Mouse (Mus musculus): ENCODE measurements around the gene Plin5.

Gene Plin5

GRCm38 (mm10) chr17:56133457-56134363 is 16.3 kb upstream of the Plin5 start:
- DNase-seq (ENCODE audit: low spot score in 2 of 2), result peak; percentile 33 to 65

GRCm38 (mm10) chr17:56132661-56133060 is 15.3 kb upstream of the Plin5 start:
- peak in 1 of 2 experiments; percentile 41 for DNase-seq (ENCODE audit: low spot score in 2 of 2)

- peak; percentile 60 to 67 for DNase-seq (ENCODE audit: low spot score in 2 of 2)
Measured at GRCm38 (mm10) chr17:56131814-56132213, 14.4 kb upstream of the Plin5 start.

GRCm38 (mm10) chr17:56131136-56131535 is 13.7 kb upstream of the Plin5 start:
- DNase-seq (ENCODE audit: low spot score in 2 of 2), result no peak

- DNase-seq (ENCODE audit: low spot score in 2 of 2), result no peak
Measured at GRCm38 (mm10) chr17:56128246-56128645, 10.8 kb upstream of the Plin5 start.

- no peak for DNase-seq (ENCODE audit: low spot score in 2 of 2)
Measured at GRCm38 (mm10) chr17:56126175-56126574, 8.8 kb upstream of the Plin5 start.

GRCm38 (mm10) chr17:56125276-56125630 is 7.9 kb upstream of the Plin5 start:
- DNase-seq (ENCODE audit: low spot score in 2 of 2), result no peak

GRCm38 (mm10) chr17:56124377-56125275 is 7.2 kb upstream of the Plin5 start:
- DNase-seq (ENCODE audit: low spot score in 2 of 2), result peak in 1 of 2 experiments; percentile 39

- DNase-seq (ENCODE audit: low spot score in 2 of 2), result no peak
Measured at GRCm38 (mm10) chr17:56123681-56124340, 6.4 kb upstream of the Plin5 start.

GRCm38 (mm10) chr17:56123161-56123560 is 5.8 kb upstream of the Plin5 start:
- DNase-seq (ENCODE audit: low spot score in 2 of 2), result no peak

GRCm38 (mm10) chr17:56121826-56122225 is 4.4 kb upstream of the Plin5 start, which contains the start of gene Lrg1:
TSS of gene Lrg1 (minus strand) at chr17:56122001.
- DNase-seq (ENCODE audit: low spot score in 2 of 2), result no peak

GRCm38 (mm10) chr17:56119981-56120880 is 2.8 kb upstream of the Plin5 start:
- no peak for DNase-seq (ENCODE audit: low spot score in 2 of 2)

GRCm38 (mm10) chr17:56119431-56119830 is 2.0 kb upstream of the Plin5 start:
- no peak for DNase-seq (ENCODE audit: low spot score in 2 of 2)

- DNase-seq (ENCODE audit: low spot score in 2 of 2), result no peak
Measured at GRCm38 (mm10) chr17:56116193-56116592, 1.2 kb downstream of the Plin5 start.

- DNase-seq (ENCODE audit: low spot score in 2 of 2), result no peak
Measured at GRCm38 (mm10) chr17:56112743-56113142, 4.7 kb downstream of the Plin5 start.

GRCm38 (mm10) chr17:56111864-56112263 is 5.5 kb downstream of the Plin5 start:
- DNase-seq (ENCODE audit: low spot score in 2 of 2), result peak in 1 of 2 experiments; percentile 51

- peak in 1 of 2 experiments; percentile 43 for DNase-seq (ENCODE audit: low spot score in 2 of 2)
Measured at GRCm38 (mm10) chr17:56111021-56111420, 6.4 kb downstream of the Plin5 start.

- peak in 1 of 2 experiments; percentile 66 for DNase-seq (ENCODE audit: low spot score in 2 of 2)
Measured at GRCm38 (mm10) chr17:56110571-56110970, 6.8 kb downstream of the Plin5 start.

GRCm38 (mm10) chr17:56109219-56110051 is 8.0 kb downstream of the Plin5 start, which contains the start of gene Plin4:
TSS of gene Plin4 (minus strand) at chr17:56109803.
- DNase-seq (ENCODE audit: low spot score in 2 of 2), result peak; percentile 61 to 83

All from urinary bladder, postnatal 36 days (tissue).